Mouse (Mus musculus) liver, embryonic 14.5 days (tissue): ENCODE results near the gene Pigq.

Experiments
- CTCF ChIP-seq: IDR thresholded peaks from 2 replicates; pipeline ENCODE4 v1.5.1; 2016; ENCODE audit warnings: antibody characterized with exemption, low read depth, control low read depth
- EP300 ChIP-seq: IDR thresholded peaks from 2 replicates; pipeline ENCODE4 v1.6.1; 2016; ENCODE audit warnings: antibody characterized with exemption, low read depth

DNA sequence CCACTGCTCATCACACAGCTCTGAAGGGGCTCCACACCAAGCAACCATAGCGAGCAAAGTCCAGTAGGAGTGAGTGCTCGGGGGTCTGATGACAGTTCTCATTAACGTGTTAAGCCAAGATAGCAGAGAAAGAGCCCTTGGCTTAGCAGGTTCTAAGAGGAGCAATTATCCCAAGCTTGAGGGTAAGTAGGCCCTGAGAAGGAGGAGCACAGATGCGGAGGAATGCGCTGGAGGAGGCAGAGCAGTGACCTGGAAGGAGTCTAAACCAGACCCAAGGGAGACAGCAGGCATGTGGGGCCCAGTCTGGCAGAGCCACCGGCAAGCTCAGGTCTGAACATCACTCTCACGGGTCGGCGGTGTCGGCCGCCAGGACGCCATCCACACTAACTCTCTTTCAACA lies 48.8 kb downstream of the Pigq start:
- TF ChIP-seq CTCF (no peak), EP300 (no peak)
